Mouse (Mus musculus) forebrain, embryonic 16.5 days (tissue): ENCODE results near the gene Hip1r. TPM values are rescaled to one million over a fixed set of nuclear protein-coding genes. Genes with fewer than 3 reads are reported as not detected.

Source experiments
- ATAC-seq: fragments of 200-750 bp; cut with Nextera tagmentation; 2 replicates; pipeline ENCODE4 v1.8.0; 2017; ENCODE audit warnings: mild to moderate bottlenecking, moderate library complexity
- H3K27ac ChIP-seq: fragments of 300-500 bp; sonication (generic); 2 replicates; pipeline ENCODE4 v1.5.1; 2014; ENCODE audit warnings: low read length, control low read depth
- H3K27me3 ChIP-seq: fragments of 300-500 bp; sonication (generic); replicated peaks from 2 replicates; pipeline ENCODE4 v1.6.1; 2014; ENCODE audit warnings: low read length; ENCODE audit not compliant: control insufficient read depth, insufficient read depth
- H3K36me3 ChIP-seq: fragments of 300-500 bp; sonication (generic); 2 replicates; pipeline ENCODE4 v1.6.1; 2014; ENCODE audit not compliant: control insufficient read depth, insufficient read depth
- H3K4me1 ChIP-seq: fragments of 300-500 bp; sonication (generic); replicated peaks from 2 replicates; pipeline ENCODE4 v1.6.1; 2014; ENCODE audit warnings: low read length; ENCODE audit not compliant: control insufficient read depth, insufficient read depth
- H3K4me2 ChIP-seq: fragments of 300-500 bp; sonication (generic); 2 replicates; pipeline ENCODE4 v1.6.1; 2014; ENCODE audit warnings: mild to moderate bottlenecking, low read length, control low read depth
- H3K4me3 ChIP-seq: fragments of 300-500 bp; sonication (generic); replicated peaks from 2 replicates; pipeline ENCODE4 v1.5.1; 2014; ENCODE audit warnings: mild to moderate bottlenecking, low read length, control low read depth
- H3K9ac ChIP-seq: fragments of 300-500 bp; sonication (generic); replicated peaks from 2 replicates; pipeline ENCODE4 v1.6.1; 2014; ENCODE audit warnings: low read depth, low read length, control low read depth
- H3K9me3 ChIP-seq: fragments of 300-500 bp; sonication (generic); 2 replicates; pipeline ENCODE4 v1.6.1; 2016; ENCODE audit warnings: low read length; ENCODE audit not compliant: control insufficient read depth
- WGBS: fragments of 180-500 bp; shearing (Covaris S2); extraction: QIAGEN DNeasy Blood & Tissue Kit; methylation state at CpG from one replicate; pipeline ENCODE4 v1.1.7; 2014; 5-methylcytosine and 5-hydroxymethylcytosine counted together
- polyA plus RNA-seq: library from polyadenylated mRNA; unstranded; fragments of >200 nt; fragmentation: Nextera tagmentation; extraction: Ambion mirVana; gene quantifications from 2 replicates; pipeline ENCODE4 v1.2.1, GENCODE M21; 2015

Gene Hip1r
- polyA plus RNA-seq, 1 experiment from 2014 or later: 35.7 TPM

DNA sequence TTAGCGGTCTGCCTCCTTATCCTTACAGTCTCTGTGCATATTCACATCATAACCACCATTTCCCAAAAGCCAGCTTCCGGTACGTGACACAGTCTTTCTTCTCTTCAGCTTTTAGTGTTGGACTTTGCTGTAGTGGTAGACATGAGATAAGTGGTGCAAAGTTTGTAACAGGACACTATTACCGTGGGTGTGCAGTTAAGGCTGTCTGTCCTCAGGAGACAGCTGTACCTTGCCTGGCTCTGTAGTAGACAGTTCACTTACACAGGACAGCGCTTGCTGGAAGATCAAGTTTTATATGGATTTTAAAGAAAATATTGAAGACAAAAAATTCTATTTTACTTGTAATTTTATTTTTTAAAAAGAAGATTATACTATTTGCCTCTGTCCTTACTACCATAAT, 5.0 kb upstream of the Hip1r start:
- no peak for ATAC-seq
- no peaks in the 10 kb centered on the region for H3K27me3 ChIP-seq
- 0 out of 2 replicates have a peak, but pooled peaks cover 4% of the 10 kb centered on the region for H3K4me1 ChIP-seq
- H3K4me2 ChIP-seq: no peak overlapping the region
- H3K27ac ChIP-seq: no peak overlapping the region
- no peaks in the 10 kb centered on the region for H3K36me3 ChIP-seq
- H3K4me3 ChIP-seq: no peak overlapping the region
- H3K9ac ChIP-seq: no peak overlapping the region
- 84% methylated on average over 5 of the region's 5 CpGs for WGBS
- H3K9me3 ChIP-seq: no peaks in the 10 kb centered on the region

- H3K9me3 ChIP-seq: no peaks in the 10 kb centered on the region
Measured at GRCm38 (mm10) chr5:123969216-123969615, 4.2 kb upstream of the Hip1r start.

GRCm38 (mm10) chr5:123970576-123970975, 2.9 kb upstream of the Hip1r start:
- Histone ChIP-seq H3K9ac (no peak overlapping the region), H3K36me3 (no peaks in the 10 kb centered on the region), H3K27ac (no peak overlapping the region), H3K27me3 (no peaks in the 10 kb centered on the region), H3K4me2 (no peak overlapping the region), H3K4me3 (no peak overlapping the region), H3K4me1 (peaks cover 17% of the 10 kb centered on the region), H3K9me3 (no peaks in the 10 kb centered on the region)
- ATAC-seq: no peak
- WGBS: 94% methylated on average over 4 of the region's 4 CpGs

More at GRCm38 (mm10) chr5:123969216-123969615, 4.2 kb upstream of the Hip1r start:
- Histone ChIP-seq H3K4me3 (no peak overlapping the region), H3K27ac (no peak overlapping the region), H3K4me1 (0 out of 2 replicates have a peak, but pooled peaks cover 4% of the 10 kb centered on the region), H3K27me3 (no peaks in the 10 kb centered on the region), H3K4me2 (no peak overlapping the region), H3K9ac (no peak overlapping the region), H3K36me3 (no peaks in the 10 kb centered on the region)
- no peak for ATAC-seq
- 60% methylated on average over 8 of the region's 8 CpGs for WGBS

DNA sequence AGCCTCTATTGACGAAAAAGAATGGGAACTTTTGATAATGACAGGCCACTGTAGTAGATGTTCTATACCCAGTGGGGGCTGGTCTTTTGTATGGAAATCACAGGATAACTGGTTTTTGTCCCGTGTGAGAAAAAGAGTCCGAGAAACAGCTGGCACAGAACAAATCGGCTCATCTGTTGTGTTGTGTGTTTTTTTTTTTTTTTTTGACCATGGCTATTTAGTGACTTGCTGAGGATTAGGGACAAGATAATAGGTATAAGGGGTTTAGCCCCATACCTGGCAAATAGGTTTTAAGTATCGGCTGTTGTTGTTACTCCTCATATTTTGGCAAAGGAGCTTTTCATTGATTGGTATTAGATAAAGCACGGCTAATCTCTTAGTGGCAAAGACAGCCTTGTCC, 975 bp upstream of the Hip1r start:
- Histone ChIP-seq H3K36me3 (no peaks in the 10 kb centered on the region), H3K4me2 (no peak overlapping the region), H3K9me3 (no peaks in the 10 kb centered on the region), H3K4me1 (peaks cover 21% of the 10 kb centered on the region), H3K27me3 (no peaks in the 10 kb centered on the region), H3K9ac (no peak overlapping the region), H3K27ac (no peak overlapping the region), H3K4me3 (no peak overlapping the region)
- ATAC-seq: no peak
- 59% methylated on average over 6 of the region's 6 CpGs for WGBS

GRCm38 (mm10) chr5:123974179-123974485, 704 bp downstream of the Hip1r start:
- H3K27ac ChIP-seq: no peak overlapping the region
- no peaks in the 10 kb centered on the region for H3K36me3 ChIP-seq
- no peaks in the 10 kb centered on the region for H3K27me3 ChIP-seq
- peak overlapping the region; percentile 79 for H3K9ac ChIP-seq
- peak overlapping the region; percentile 78 for H3K4me3 ChIP-seq
- peaks cover 21% of the 10 kb centered on the region for H3K4me1 ChIP-seq
- 2% methylated on average over 14 of the region's 14 CpGs for WGBS
- H3K9me3 ChIP-seq: no peaks in the 10 kb centered on the region
- no peak for ATAC-seq
- H3K4me2 ChIP-seq: peak overlapping the region; percentile 87

GRCm38 (mm10) chr5:123974616-123975111, 1.2 kb downstream of the Hip1r start:
- no peak for ATAC-seq
- no peak overlapping the region for H3K27ac ChIP-seq
- H3K9me3 ChIP-seq: no peaks in the 10 kb centered on the region
- H3K4me1 ChIP-seq: peaks cover 21% of the 10 kb centered on the region
- WGBS: 16% methylated on average over 11 of the region's 11 CpGs
- H3K4me2 ChIP-seq: peak overlapping the region; percentile 87
- H3K4me3 ChIP-seq: peak overlapping the region; percentile 78
- H3K27me3 ChIP-seq: no peaks in the 10 kb centered on the region
- H3K36me3 ChIP-seq: no peaks in the 10 kb centered on the region
- peak overlapping the region; percentile 79; the same call in 1 of the 2 replicates for H3K9ac ChIP-seq

DNA sequence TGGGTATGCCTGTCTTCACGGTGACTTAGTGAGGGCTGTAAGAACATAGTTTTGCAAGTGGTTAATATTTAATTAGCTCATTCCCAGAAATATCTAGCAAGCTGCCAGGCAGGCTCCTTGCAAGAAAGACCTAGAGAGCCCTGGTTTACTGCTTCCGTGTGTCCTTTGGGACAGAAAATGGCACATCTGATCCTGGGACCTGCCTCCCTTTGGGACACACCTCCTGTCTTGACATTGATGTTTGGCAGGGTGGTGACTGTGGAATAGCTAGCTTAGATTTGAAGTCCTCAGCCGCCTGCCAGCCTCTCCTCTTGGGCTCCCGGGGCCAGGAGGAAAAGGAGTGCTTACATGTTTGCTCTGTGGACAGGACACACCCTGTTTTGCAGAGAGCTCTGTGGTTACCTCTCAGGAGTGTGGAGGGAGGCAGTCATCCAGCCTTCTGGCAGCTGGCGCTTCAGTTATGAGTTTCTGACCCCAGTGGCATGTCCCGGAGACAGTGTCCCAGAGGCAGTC, 2.3 kb downstream of the Hip1r start:
- H3K36me3 ChIP-seq: no peaks in the 10 kb centered on the region
- H3K4me1 ChIP-seq: peaks cover 21% of the 10 kb centered on the region
- H3K4me3 ChIP-seq: no peak overlapping the region
- WGBS: 72% methylated on average over 6 of the region's 6 CpGs
- no peak for ATAC-seq
- no peak overlapping the region for H3K9ac ChIP-seq
- no peaks in the 10 kb centered on the region for H3K9me3 ChIP-seq
- no peaks in the 10 kb centered on the region for H3K27me3 ChIP-seq
- H3K4me2 ChIP-seq: no peak overlapping the region
- no peak overlapping the region for H3K27ac ChIP-seq

DNA sequence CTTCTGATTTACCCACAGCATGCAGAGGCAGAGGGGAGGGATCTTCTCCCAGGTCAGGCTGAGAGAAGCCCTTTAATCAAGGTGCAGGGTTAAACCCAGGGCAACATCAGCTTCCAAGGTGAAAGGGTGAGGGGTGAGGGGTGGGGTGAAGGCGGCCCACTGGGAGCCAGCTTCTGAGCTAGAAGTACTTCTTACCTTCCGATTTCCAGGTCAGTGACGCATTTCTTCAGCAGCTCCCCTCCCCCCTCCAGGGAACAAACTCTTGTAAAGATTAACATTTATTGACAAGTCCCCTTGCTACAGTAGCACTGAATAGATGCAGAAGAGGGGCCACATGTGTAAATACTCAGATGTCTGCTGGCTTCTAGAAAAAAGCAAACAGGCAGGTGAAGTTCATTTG, 3.8 kb downstream of the Hip1r start:
- H3K4me3 ChIP-seq: no peak overlapping the region
- no peak overlapping the region for H3K4me2 ChIP-seq
- peaks cover 24% of the 10 kb centered on the region for H3K4me1 ChIP-seq
- no peaks in the 10 kb centered on the region for H3K36me3 ChIP-seq
- H3K9ac ChIP-seq: no peak overlapping the region
- no peak overlapping the region for H3K27ac ChIP-seq
- WGBS: 48% methylated on average over 3 of the region's 3 CpGs
- no peaks in the 10 kb centered on the region for H3K27me3 ChIP-seq
- ATAC-seq: no peak
- H3K9me3 ChIP-seq: no peaks in the 10 kb centered on the region

- no peak overlapping the region for H3K4me2 ChIP-seq
- ATAC-seq: no peak
- no peaks in the 10 kb centered on the region for H3K9me3 ChIP-seq
- H3K4me3 ChIP-seq: no peak overlapping the region
- no peaks in the 10 kb centered on the region for H3K27me3 ChIP-seq
- no peaks in the 10 kb centered on the region for H3K36me3 ChIP-seq
- H3K27ac ChIP-seq: no peak overlapping the region
- 76% methylated on average over 5 of the region's 5 CpGs for WGBS
- H3K4me1 ChIP-seq: peaks cover 23% of the 10 kb centered on the region
- H3K9ac ChIP-seq: no peak overlapping the region
Measured at GRCm38 (mm10) chr5:123978131-123978530, 4.7 kb downstream of the Hip1r start.
